8 mouse cellular contexts compared by ENCODE assay signal in the genomic region with DNA sequence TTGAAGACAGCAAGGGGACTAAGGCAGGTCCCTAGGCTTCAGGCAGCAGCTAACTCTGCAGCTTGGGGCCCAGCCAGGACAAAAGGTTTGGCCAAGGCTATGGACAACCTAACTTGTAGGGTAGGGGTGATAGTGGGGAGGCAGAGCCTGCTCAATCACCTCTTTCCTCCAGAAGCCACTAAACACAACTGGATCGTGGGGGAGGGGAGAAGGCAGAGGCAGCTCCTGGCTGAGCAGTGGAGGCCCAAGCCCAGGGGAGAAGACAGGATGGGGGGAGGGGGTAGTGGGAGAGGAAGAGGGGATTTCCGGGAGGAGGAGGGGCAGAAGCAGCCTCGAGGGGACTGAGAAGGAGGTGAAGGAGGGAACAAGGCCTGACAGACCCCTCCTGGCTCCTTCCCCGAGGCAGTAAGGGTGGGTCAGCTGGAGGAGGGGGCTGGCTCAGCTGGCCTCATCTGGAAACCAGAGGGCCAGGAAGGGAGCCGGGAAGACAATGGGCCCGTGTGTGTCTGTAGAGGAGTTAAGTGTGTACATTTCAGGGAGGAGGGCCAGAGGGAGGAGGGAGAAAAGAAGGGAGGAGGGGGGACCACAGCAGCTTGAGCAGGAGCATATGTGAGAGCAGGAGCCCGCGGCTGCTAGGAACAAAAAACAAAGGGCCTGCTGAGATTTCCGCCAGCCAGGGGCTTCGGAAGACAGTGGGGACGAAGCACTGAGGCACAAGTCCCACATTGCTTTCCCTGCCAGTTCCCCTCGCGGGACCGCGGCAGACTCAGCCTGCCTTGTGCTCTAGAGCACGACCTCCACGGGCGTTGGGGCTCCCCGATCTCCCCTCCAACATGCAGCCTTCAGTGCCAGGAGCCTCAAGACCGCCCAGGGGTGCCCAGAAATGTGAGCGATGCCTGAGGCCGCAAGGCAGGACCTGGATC. TPM values are rescaled to one million over a fixed set of nuclear protein-coding genes. Genes with fewer than 3 reads are reported as not detected.
DNase-seq lines count a peak whose midpoint lies in the region; ATAC-seq lines count a peak whose summit lies in the region.

No protein-coding gene starts in this region.

- DNase-seq in right cerebral cortex, postnatal 10 days (ENCODE audit: low spot score in 2 of 2) = peak; percentile 72 to 84
- DNase-seq in right cerebral cortex, adult 2 months (ENCODE audit: low spot score in 2 of 2) = no peak
- peak; percentile 92 for DNase-seq in embryo, embryonic 11 days
- peak; percentile 24 for DNase-seq in lung, postnatal 25 days (ENCODE audit: low spot score)
- DNase-seq in spleen, postnatal 36 days (ENCODE audit: low spot score in 2 of 2) = peak; percentile 51 to 64
- DNase-seq in left cerebral cortex, postnatal 25 days (ENCODE audit: low spot score in 2 of 2) = no peak

- H3K9me3 ChIP-seq in heart, embryonic 11.5 days (replicated peaks; ENCODE audit: control insufficient read depth, low read length) = no peaks in the 10 kb centered on the region
- H3K9me3 ChIP-seq in kidney, embryonic 15.5 days (replicated peaks) = no peaks in the 10 kb centered on the region

- peak overlapping the region; percentile 99 for H3K4me3 ChIP-seq in heart, embryonic 11.5 days (ENCODE audit: low read depth, low read length)
- peak overlapping the region; percentile 100 for H3K4me3 ChIP-seq in kidney, embryonic 15.5 days (replicated peaks)

- H3K27me3 ChIP-seq in heart, embryonic 11.5 days (ENCODE audit: control insufficient read depth, insufficient read depth, low read length) = no peaks in the 10 kb centered on the region
- no peaks in the 10 kb centered on the region for H3K27me3 ChIP-seq in kidney, embryonic 15.5 days

- H3K27ac ChIP-seq in heart, embryonic 11.5 days (ENCODE audit: low read depth, low read length) = peak overlapping the region; percentile 97
- peak overlapping the region; percentile 96 for H3K27ac ChIP-seq in kidney, embryonic 15.5 days

- ATAC-seq in heart, embryonic 11.5 days (replicated peaks; ENCODE audit: insufficient number of reproducible peaks, low FRiP score, low TSS enrichment) = peak; percentile 40
- peak; percentile 69 for ATAC-seq in kidney, embryonic 15.5 days (replicated peaks; ENCODE audit: low FRiP score)

- H3K4me2 ChIP-seq in heart, embryonic 11.5 days = peak overlapping the region; percentile 96
- peak overlapping the region; percentile 88 for H3K4me2 ChIP-seq in kidney, embryonic 15.5 days

- 2% methylated on average over 22 of the region's 22 CpGs for WGBS in heart, embryonic 11.5 days (ENCODE audit: insufficient replicate concordance)
- under 1% methylated on average over 22 of the region's 22 CpGs for WGBS in kidney, embryonic 15.5 days

- H3K9ac ChIP-seq in heart, embryonic 11.5 days (ENCODE audit: low read depth, low read length) = peak overlapping the region; percentile 98
- peak overlapping the region; percentile 100 for H3K9ac ChIP-seq in kidney, embryonic 15.5 days

- peaks cover 21% of the 10 kb centered on the region for H3K36me3 ChIP-seq in heart, embryonic 11.5 days (ENCODE audit: control insufficient read depth, insufficient read depth, low read length)
- peaks cover 46% of the 10 kb centered on the region for H3K36me3 ChIP-seq in kidney, embryonic 15.5 days

- peaks cover 35% of the 10 kb centered on the region for H3K4me1 ChIP-seq in heart, embryonic 11.5 days (ENCODE audit: control insufficient read depth, insufficient read depth, low read length)
- H3K4me1 ChIP-seq in kidney, embryonic 15.5 days = peaks cover 63% of the 10 kb centered on the region

- intact Hi-C loops in left cerebral cortex, postnatal 25 days (cut with DNase I) = loop anchor here (2.0 kb wide), 1 partner anchor 69 kb away; a partner anchor contains a TSS

RNA-seq across cellular contexts. Expression of a gene that starts 1.4 kb away (rescaled TPM):
- polyA plus RNA-seq in heart, embryonic 11.5 days (2014; fragmentation: Nextera tagmentation; extraction: Ambion mirVana) = 34.2 and 38.4 TPM in 2 replicates
- polyA plus RNA-seq in kidney, embryonic 15.5 days (2015; fragmentation: Nextera tagmentation; extraction: Ambion mirVana) = 94.2 and 99.5 TPM in 2 replicates
- 10 to 100 TPM; 11.3 to 12.5 TPM for total RNA-seq in left cerebral cortex, postnatal 25 days (2021)

RNA-seq across cellular contexts. Expression of a gene that starts 12.5 kb away (rescaled TPM):
- 9.9 and 10.6 TPM in 2 replicates for polyA plus RNA-seq in heart, embryonic 11.5 days (2014; fragmentation: Nextera tagmentation; extraction: Ambion mirVana)
- polyA plus RNA-seq in kidney, embryonic 15.5 days (2015; fragmentation: Nextera tagmentation; extraction: Ambion mirVana) = 21.1 and 25.0 TPM in 2 replicates
- total RNA-seq in left cerebral cortex, postnatal 25 days (2021) = 1 to 10 TPM; 3.1 to 3.2 TPM

RNA-seq across cellular contexts. Expression of a gene that starts 12.6 kb away (rescaled TPM):
- 16.1 and 16.3 TPM in 2 replicates for polyA plus RNA-seq in heart, embryonic 11.5 days (2014; fragmentation: Nextera tagmentation; extraction: Ambion mirVana)
- polyA plus RNA-seq in kidney, embryonic 15.5 days (2015; fragmentation: Nextera tagmentation; extraction: Ambion mirVana) = 28.7 and 31.8 TPM in 2 replicates
- total RNA-seq in left cerebral cortex, postnatal 25 days (2021) = 10 to 100 TPM; 29.2 to 30.1 TPM

RNA-seq across cellular contexts. Expression of a gene that starts 19.4 kb away (rescaled TPM):
- polyA plus RNA-seq in heart, embryonic 11.5 days (2014; fragmentation: Nextera tagmentation; extraction: Ambion mirVana) = 1,064 and 1,178 TPM in 2 replicates
- 1,327 and 1,492 TPM in 2 replicates for polyA plus RNA-seq in kidney, embryonic 15.5 days (2015; fragmentation: Nextera tagmentation; extraction: Ambion mirVana)
- 100 to 1,000 TPM; 616 to 654 TPM for total RNA-seq in left cerebral cortex, postnatal 25 days (2021)

RNA-seq across cellular contexts. Expression of a gene that starts 24.3 kb away (rescaled TPM):
- polyA plus RNA-seq in heart, embryonic 11.5 days (2014; fragmentation: Nextera tagmentation; extraction: Ambion mirVana) = 62.2 and 62.5 TPM in 2 replicates
- 113 and 132 TPM in 2 replicates for polyA plus RNA-seq in kidney, embryonic 15.5 days (2015; fragmentation: Nextera tagmentation; extraction: Ambion mirVana)
- 10 to 100 TPM; 20.2 to 24.8 TPM for total RNA-seq in left cerebral cortex, postnatal 25 days (2021)

Comparison
In these comparisons a context has a peak if more than half of its experiments do, and no peak if none do; other contexts are left out.
1. DNase-seq: peak in right cerebral cortex, postnatal 10 days (2 of 2), embryo, embryonic 11 days (single experiment), lung, postnatal 25 days (single experiment) and spleen, postnatal 36 days (2 of 2); none in right cerebral cortex, adult 2 months (0 of 2) and left cerebral cortex, postnatal 25 days (0 of 2).